Mouse (Mus musculus) retina, adult 2 months (tissue): ENCODE measurements around the gene Bcam.

Experiments used
- DNase-seq: peaks from one replicate; pipeline ENCODE4 v3.0.0-alpha.2; 2012; ENCODE audit warnings: low read depth, low spot score

Bcam gene

GRCm38 (mm10) chr7:19726541-19726940, 44.3 kb downstream of the Bcam start:
- DNase-seq, result no peak

DNA sequence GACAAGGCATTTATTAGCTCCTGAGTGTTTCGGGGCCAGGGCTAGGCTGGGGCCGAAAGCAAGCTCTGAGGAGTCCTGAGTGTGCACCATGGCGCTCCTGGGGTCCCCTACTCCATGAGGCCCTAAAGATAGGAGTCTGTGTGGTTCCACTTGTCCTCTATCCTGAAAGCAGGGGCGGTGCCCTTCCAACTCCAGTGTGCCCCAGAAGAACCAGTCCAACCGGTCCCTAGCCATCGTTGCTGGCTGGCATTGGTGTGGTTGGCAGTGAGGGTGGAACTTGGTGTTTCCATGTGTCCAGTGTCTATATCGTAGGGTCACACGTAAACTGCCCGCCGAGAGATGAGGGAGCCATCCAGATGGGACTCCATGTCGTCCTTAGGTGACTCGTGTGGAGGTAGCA, 46.6 kb downstream of the Bcam start:
- DNase-seq, result no peak

GRCm38 (mm10) chr7:19722754-19723195, 48.0 kb downstream of the Bcam start:
- no peak for DNase-seq

DNA sequence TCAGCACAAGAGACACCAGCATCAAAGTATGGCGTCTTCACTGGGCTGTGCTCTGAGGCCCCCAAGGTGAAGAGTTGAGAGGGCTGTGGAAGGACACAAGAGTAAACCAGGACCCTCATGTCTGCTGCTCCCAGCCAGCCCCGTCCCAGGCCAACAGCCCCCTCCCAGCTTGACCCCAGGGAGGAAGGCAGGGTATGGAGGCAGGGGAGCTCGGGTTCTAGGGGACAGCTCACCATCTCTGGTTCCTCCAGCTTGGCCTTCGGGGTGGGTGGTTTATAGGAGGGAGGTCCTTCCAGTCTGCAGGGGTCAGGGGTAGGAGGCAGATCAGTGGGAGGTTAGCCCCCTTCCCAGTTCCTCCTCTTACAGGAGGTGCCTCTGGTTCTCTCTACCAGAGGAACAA, 51.6 kb downstream of the Bcam start:
- no peak for DNase-seq

DNA sequence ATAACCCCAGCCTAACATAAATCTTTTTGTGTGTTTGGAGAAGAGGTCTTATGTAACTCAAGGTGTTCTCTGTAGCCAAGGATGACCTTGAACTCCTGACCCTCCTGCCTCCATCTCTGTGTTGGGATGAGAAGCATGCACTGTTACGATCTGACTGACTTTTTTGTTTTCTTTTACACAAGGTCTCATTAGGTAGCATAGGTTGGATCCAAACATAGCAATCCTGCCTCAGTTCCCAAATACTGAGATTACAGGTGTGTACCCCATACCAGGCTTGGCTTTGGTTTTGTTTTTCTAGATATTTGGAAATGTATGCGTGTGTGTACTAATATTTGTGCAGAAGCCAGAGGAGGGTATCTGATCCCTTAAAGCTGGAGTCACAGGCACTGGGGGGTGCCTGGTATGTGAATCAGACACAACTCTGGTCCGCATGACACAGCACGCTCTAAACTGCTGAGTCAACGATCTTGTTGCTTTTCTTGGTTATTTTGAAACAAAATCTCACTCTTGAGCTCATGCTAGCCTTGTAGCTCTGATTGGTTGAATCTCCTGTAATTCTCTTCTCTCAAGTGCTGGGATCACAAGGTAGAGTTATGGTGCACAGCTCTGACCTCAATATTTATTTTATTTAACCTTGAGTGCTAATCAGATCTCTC, 52.4 kb downstream of the Bcam start:
- no peak for DNase-seq

GRCm38 (mm10) chr7:19717346-19717745, 53.5 kb downstream of the Bcam start:
- no peak for DNase-seq

GRCm38 (mm10) chr7:19716822-19717221, 54.0 kb downstream of the Bcam start:
- no peak for DNase-seq

- no peak for DNase-seq
Measured at GRCm38 (mm10) chr7:19716055-19716682, 54.6 kb downstream of the Bcam start.

- DNase-seq, result peak; percentile 99
Measured at GRCm38 (mm10) chr7:19715239-19716054, 55.4 kb downstream of the Bcam start, which contains the start of gene Tomm40. Tomm40 (minus strand) TSS chr7:19715438.

DNA sequence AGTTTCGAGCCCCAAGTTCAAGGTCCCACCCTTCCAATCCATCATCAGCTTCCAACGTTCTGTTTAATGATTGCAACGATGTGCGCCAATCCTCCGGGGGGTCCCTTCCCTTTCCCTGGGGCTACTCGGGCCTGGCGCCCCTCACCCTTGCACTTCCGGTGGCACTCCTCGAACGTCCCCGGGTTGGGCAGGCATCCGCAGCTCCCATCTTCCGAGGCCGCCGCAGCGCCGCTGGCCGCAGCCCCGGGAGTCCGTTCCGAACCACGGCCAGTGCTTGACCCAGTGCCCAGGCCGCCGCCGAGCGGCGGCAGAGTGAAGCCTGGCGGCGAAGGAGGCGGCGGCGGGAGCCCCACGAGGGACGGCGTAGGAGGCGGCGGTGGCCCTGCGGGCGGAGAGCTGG, 56.0 kb downstream of the Bcam start:
- no peak for DNase-seq

- DNase-seq, result no peak
Measured at GRCm38 (mm10) chr7:19713598-19713997, 57.2 kb downstream of the Bcam start.

DNA sequence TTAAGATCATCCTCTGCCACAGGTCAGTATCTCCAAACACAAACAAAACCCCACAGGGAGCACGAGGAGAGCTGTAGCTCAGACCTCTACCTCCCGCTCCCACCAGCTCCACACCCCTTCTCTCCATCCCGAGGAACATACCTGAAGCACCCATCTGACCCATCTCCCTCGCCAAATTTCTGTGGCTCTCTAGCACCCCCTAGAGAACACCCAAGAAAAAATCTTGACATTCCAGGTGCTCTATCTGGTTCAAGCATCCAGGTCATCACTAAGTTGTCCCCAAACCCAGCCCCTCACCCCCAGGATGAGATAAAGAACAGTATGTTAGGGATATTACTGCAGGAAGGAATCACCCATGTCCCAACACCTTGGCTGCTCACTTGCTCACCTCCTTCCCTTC, 57.6 kb downstream of the Bcam start:
- no peak for DNase-seq

DNA sequence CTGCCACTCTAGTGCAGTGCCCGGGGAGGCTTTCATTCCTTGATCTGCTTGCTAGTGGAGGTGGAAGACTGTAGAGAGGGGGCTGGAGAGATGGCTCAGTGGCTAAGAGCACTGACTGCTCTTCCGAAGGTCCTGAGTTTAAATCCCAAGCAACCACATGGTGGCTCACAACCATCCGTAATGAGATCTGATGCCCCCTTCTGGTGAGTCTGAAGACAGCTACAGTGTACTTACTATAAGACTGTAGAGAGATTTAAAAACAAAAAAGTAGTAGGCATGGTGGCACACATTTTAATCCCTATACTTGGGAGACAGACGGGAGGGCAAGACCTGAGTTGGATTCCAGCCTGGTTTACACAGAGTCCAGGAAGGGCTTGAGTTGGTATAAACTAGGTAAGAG, 58.4 kb downstream of the Bcam start:
- no peak for DNase-seq

DNA sequence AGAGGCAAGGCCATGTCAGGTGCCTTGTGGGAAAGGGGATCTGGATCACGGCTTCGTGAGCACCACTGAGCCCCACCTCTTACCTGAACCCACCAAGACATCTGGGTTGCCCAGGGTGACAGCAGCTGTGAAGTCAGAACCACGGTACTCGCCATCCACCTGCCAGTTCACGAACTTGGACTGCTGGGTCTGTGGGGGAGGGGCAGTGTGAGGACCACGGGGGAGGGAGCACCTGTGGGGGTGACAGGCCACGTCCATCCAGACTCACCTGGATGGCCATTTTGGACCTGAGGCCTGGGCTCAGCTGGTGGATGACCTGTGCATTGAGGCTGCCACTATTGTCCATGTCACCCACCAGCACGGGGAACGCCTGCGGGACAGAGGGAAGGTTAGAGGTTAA, 60.2 kb downstream of the Bcam start:
- DNase-seq, result no peak
